Mouse (Mus musculus): ENCODE data around the gene Cnpy3.

GRCm38 (mm10) chr17:46702100-46702499, 49.9 kb downstream of the Cnpy3 start:
- TF ChIP-seq CTCF (IDR thresholded peaks at IDR 0.05; ENCODE audit: low read depth): no peak
- TF ChIP-seq EP300 (IDR thresholded peaks at IDR 0.05; ENCODE audit: low read depth): no peak
